Mouse (Mus musculus): ENCODE results near the gene Grn. TPM values are rescaled to one million over a fixed set of nuclear protein-coding genes. Genes with fewer than 3 reads are reported as not detected.
"Not testable (repeated sequence)": the region's sequence is repeated elsewhere in the genome, so short reads cannot be mapped to it uniquely, and the experiment has no call there.

Grn gene
- total RNA-seq, 2 experiments from 2014 or later: 141 to 144 TPM

DNA sequence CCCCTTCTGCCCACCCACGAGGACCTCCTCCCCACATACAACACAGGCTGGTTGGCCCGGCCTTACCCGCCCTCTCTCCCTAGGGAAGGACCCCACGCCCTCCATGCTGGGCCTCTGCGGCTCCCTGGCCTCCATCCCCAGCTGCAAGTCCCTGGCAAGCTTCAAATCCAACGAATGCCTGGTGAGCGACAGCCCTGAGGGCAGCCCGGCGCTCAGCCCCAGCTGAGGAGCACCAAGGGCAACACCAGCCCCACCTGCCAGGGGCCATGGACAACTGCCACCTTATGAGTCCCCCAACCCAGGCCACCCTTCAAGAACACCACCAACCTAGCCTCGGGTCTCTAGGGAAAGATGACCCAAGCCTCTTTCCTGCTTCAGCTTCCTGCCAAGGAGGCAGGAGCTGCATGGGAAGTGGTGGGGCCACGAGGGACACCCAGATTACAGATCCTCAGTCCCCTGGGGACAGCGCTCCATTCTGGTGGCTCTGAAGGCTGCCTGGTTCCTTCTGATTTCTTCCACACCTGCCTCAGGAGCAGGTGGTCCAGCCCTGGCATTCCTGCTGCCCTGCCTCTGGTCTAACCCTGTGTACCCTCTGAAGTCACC, 28.1 kb upstream of the Grn start:
- DNase-seq: no peak

DNA sequence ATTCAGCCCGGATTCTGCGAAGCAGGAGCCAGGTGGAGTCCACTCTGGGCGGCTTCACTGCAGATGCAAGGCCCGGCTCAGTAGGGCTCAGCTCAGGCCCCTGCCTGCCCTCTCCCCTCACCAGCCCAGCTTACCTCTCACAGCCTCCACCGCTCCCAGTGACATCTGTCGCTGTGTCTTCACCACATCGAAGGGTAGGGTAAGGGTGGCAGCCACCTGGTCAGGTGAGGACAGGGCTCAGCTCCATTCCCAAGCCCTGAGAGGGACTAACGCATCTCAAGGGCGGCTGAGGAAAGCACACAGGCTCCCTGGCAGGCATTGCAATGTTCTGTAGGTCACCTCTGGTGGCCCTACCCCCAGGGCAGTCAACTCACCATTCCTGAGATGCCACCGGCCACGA, 26.5 kb upstream of the Grn start:
- no peak for DNase-seq

DNA sequence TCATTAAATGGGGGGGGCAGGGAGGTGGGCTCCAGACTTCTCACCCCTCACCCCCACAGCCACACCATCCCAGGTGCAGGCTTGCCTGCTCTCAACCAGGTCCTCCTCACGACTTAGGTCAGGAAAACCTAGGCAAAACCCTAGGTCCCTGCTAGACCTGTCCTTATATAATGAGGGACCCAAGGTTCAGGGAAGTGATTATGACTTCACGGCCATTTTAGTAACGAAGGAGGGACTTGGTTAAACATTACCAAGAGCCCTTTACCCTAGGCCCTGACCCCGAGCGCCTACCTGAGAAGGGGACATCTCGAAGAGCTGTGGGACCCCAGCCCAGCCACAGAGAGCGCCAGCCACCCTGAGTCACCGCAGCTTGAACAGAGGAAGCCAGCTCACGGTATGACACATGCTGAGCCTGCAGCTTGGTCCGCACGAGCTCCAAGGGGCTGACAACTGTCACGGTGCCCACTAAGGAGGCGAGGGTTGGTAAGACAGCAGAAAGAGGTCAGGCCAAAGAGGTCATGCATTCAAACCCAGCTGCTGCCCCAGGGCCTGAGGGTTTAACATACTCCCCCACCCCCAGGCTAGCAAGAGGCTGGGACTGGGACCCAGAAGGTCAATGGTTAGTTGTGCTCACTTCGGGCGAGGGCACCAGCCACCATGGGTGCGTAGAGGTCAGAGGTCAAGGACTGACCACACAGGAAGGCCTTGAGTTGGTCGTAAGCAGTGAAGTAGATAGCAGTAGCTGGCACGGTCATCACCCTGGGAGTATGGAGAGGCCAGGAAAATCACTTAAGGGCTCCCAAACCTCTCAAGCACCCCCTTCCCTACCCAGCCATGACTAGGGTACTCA, 25.7 kb upstream of the Grn start:
- DNase-seq: no peak

DNA sequence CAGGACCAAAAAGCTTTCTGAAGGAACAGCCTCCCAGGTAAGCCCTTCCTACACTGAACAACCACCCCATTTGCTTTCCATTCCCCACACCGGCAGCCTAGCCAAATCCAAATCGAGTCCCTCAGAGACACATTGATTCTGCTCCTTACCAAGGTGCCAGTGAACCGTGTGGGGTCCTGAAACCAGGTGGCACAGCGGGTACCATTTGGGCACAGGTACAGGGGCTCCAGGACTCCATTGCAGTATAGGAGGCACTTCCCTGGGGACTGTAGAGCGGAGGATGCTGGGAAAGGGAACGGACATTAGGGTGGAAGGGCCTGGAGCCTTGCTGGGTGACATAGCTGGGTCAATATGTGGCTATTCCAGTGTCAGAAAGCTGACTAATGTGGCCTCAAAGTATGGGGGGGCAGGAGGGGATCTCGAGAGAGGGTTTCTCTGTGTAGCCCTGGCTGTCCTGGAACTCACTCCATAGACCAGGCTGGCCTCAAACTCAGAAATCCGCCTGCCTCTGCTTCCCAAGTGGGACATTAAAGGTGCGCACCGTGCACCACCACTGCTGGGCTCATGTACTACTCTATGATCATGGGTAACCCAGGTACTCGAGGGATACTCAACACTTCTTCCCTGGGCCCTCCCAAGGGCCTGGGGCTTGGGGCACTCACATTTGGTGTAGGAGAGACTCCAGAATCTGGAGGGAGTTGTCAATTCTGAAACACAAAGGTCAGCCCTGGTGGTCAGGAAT, 24.4 kb upstream of the Grn start:
- DNase-seq: no peak

DNA sequence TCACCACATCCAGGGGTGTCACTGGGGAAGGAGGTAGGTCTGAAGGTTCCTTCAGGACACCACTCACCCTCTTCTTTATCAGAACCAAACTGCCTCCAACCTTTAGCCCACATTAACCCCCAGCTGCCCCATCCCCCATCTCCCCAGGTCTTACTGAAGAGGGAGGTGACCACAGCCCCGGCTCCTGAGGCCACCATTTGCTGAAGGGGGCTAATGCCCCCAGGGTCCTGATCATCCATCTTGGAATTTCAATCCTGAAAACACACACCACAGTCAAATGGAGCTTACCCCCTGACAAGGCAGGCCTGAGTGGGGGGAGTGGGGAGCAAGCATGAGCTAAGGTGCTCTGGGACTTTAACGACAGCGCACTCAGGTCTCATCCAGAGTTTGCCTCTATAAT, 23.7 kb upstream of the Grn start:
- DNase-seq: no peak

DNA sequence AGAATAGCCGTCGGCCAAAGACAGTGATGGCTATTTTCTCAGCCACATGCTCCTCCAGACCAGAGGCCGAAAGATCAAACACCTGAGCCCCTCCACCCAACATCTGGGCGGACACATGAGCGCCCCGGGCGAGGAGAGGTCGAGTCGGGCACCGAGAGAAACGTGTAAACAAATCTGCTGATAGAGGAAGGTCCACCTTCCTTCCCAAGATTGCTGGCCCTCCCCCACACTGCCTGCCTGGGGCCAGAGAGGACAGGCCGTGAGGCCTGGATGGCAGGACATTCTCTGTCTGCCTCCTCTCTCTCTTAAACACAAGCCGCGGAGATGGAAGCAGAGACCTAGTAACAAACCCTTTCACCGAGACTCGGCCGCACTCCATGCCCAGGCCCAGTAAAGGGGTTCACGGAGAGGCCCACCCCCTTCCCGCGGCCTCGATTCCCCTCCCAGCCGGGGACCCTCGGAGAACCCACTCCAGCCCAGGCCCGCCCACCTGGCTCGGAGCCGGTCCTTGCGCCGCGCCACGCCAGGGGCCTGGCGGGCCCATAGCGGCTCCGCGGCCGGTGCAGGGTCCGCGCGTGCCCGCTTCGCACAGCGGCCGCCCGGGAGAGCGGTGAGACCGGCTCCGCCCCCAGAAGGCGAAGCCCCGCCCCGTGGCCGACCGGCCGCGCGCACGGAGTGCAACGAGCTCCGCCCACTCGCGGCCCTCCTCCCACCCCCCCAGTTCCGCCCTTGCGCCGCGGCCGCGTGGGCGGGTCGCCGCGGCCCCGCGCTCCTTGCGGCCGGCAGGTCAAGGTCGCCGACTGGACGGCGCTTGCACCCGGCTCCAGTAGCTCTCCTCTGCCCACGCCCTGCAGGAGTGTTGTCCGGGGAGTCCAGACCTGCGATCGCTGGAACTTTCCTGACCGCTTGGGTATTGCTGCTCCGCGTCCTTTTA, 22.9 kb upstream of the Grn start:
- peak; percentile 97 for DNase-seq

DNA sequence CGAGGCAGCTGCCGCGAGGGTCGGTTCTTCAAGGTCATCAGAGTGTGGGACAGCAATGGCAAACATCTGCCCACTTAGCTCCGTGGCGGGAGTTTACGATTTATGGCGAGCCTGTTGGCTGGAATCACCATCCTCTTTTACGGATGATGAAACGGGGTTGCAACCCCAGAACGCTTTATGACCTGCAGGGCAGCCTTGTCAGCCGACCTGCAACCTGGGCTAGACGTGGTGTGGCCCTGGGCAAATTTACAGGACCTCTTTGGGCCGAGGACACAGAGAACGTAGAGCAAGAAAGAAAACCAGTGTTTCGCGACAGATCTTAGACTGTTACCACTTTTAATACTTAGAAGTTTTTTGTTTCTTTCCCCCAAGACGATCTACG, 22.3 kb upstream of the Grn start, which contains the start of gene Slc25a39:
TSS of gene Slc25a39 (minus strand) at position 113 of the 382 bp plus-strand sequence.
- DNase-seq: no peak

DNA sequence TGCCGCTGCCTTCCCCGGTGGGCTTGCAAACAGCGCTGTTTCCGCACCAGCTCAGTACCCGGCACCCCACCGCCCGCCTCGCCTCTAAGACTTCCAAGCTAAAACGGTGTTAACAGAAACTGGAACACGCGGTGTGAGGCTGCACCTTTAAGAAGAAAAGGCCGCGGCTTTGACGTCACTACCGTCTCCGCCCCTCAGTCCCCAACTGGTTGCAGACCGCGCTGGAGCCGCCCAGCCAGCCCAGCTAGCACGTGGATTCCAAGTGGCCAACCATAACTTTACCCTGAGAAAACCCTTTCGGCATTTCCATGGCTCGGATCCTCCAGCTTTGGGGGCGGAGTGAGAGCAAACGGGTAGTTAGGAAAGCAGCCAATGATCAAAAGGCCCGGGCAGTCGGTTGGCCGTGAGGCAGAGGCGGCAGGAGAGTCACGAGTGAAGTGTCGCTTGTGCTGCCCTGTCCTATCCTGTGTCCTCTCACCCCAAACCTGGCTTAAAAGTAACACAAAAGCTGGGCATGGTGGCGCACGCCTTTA, 21.7 kb upstream of the Grn start:
- DNase-seq: peak; percentile 97

DNA sequence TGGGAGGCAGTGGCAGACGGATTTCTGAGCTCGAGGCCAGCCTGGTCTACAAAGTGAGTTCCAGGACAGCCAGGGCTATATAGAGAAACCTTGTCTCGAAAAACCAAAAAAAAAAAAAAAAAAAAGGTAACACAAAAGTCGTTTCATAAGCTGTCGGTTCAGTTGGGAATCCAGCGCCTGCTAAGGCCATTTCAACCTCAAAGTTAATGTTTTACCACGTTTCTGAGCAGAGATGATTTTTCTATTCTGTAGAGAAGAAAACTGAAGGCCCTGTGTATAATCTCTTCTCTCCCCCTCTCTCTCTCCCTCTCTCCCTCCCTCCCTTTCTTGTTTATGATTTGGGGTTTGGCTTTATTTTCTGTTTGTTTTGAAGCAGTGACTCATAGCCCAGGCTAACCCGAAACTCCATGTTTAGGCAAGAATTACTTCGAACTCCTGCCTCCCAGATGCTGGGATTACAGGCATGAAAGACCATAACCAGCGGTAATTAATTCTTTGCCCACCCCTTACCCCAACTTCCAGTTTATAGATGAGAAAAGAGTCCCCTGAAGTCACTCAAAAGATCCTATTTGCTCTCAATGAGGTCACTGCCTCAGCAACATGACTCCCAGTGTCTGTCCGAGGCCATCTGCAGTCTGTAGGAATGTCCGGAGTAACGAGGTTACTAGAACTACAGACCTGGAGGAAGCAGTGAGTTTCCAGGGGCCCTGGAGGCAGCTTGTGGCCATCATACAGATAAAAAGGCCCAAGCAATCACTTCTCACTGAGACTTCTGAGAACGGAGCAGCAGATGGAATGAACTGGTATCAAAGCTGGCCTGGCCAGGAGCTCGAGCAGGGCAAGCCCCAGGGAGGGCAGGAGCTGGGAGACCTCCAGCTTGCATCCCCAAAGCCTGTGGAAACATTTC, 21.0 kb upstream of the Grn start:
- no peak for DNase-seq

DNA sequence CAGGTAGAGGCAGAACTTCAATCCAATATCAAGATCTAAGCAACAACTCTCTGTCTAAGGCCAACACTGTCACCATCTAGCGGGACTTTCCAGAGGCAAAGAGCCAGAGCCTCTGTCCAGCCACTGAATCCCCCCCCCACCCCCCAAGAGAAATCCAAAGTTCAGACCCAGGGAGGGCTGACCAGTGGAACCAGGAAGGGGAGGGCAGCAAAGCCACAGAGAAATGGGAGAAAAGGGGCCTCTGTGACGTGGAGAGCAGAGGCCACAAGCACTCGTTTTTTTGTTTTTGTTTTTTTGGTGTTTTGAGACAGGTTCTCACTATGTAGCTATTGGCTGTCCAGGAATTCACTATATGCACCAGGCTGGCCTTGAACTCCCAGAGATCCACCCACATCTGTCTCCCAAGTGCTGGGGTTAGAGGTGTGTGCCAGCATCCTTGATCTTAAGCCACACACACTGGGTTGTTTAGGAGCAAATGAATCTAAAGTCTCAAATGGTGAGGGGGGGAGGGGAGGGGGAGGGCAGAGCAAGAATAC, 20.3 kb upstream of the Grn start:
- no peak for DNase-seq

DNA sequence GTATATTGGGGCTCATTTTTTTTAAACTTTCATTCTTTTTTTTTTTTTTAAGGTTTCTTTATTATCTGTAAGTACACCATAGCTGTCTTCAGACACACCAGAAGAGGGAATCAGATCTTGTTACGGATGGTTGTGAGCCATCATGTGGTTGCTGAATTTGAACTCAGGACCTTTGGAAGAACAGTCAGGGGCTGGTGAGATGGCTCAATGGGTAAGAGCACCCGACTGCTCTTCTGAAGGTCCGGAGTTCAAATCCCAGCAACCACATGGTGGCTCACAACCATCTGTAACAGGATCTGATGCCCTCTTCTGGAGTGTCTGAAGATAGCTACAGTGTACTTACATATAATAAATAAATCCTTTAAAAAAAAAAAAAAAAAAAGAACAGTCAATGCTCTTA, 19.8 kb upstream of the Grn start:
- DNase-seq: not testable (repeated sequence)

DNA sequence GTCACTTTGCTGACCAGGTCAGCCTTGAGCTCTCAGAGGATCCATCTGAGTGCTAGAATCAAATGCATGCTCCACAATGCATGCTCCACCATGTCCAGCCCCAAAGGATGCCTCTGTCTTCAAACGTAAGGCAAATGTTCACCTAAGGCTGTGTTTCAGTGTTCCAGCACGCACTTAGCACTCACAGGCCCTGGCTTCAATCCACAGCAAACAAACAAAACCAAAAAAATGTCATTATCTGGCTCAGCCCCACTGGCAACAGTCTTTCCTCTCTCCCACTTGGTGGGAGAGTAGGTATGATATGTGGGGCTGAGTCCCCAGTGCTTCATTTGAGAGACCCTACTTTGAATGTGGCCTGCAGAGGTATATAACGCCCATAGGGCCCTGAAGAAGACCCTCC, 19.1 kb upstream of the Grn start:
- no peak for DNase-seq

DNA sequence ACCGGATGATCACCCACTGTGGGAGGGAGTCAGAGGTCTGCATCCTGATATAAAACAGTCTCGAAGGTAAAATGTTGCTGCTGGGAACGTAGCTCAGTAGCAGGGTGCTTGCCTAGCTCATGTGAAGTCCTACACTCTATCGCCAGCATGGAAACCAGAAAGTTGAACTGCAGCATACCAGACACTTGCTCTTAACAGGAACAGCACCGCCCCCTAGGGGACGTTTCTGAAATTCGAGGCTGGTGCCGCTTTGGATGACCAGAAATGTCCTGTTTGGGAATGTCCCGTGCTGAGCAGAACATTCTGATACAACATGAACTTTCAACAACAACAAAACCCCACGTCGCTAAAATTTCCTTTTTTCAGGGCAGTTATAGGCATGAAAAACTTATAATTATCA, 18.4 kb upstream of the Grn start:
- peak; percentile 96 for DNase-seq

DNA sequence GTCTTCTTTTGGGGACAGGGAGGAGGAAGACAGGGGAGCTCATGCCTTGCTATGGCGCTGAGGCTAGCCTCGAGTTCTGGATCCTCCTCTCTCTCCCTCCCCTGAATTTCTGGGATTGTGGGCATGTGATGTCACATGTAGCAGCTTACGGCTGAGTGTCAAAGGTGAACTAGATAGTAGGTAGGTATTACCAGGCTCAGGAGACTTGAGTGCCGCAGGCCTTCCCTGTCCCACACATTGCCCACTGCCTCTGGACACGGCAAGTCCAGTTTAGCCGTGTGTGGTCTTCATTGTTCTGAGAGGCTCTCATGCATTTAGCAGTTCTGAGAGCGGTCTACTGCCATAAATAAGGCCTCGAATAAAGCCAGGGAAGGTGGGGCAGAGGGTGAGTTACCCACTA, 17.1 kb upstream of the Grn start:
- DNase-seq: no peak

DNA sequence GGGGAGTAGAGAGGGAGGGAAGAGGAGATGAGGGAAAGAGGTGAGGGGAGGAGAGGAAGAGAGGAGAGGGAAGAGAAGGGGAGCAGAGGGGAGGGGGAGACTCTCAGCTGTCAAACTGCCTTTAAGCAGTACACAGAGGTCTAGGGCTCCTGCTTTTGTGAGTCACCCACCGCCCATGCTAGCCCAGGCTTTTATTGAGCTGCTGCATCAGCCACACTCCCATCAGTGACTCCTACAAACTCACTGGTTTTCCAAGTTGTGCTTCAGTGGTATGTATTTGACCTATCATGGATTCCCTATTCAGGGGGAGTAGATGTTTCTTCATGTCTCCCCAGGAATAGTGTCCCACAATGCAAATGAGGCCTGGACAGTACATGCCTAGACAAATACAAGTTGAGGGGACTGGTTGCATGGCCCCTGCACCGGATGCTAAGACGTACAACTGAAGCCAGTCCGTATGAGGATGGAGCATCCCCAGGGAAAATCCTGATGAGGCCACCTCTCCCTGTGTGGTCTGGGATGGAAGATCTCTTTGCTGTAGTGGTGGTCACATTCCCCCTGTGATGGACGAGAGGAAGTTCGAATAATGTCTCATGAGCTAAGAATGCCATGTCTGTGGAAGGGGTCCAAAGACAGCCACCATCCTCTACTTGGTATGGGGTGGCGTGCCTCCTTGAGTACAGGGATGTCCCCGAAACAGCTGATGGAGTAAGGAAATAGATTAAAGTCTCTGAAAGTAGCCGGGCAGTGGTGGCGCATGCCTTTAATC, 14.9 kb upstream of the Grn start:
- DNase-seq: no peak

DNA sequence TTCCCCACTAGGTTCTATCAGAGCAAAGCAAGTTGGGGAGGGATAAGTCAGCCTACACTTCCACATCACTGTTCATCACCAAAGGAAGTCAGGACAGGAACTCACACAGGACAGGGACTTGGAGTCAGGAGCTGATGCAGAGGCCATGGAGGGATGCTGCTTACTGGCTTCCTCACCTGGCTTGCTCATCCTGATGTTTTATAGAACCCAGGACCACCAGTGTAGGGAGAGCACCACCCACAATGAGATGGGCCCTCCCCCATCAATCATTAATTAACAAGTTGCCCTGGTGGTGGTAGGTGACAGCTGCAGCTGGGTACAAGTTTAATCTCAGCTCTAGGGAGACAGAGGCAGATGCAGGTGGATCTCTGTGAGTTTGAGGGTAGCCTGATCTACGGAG, 13.0 kb upstream of the Grn start:
- no peak for DNase-seq

DNA sequence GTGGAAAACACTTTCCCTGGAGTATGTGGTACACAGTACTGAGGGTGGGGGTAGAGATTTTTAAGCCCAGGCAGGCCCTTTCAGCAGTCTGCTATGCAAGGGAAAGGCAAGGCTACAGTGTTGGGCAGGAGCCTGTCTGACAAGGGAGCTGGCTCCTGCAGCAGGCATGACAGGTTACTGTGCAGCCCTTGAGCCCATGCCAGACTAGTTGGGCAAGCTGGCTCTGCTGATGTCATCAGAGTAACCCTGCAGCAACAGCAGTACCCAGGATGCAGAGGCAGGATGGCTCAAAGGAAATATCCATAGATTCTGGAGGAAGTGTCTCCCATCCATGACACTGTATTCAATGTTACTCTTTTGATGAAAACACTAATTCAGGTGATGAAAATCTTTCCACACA, 11.2 kb upstream of the Grn start:
- no peak for DNase-seq

DNA sequence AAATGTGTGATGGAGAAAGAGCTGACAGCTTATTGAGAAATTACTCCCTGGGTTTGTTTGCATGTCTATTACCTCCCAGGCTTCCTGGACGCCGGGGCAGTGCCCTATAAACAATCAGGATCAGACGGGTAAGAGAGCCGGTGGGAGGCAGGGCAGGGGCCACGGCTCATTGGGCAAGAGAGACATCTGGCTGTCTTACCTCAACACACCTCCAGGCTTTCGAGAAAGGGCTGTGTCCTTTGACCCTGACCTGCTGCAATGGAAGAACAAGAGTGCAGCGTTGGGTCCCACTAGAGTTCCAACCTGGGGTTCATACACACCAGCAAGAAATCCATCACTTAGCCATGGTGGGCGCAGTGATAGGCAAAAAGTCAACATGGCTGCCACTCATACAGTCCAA, 8.6 kb upstream of the Grn start:
- no peak for DNase-seq

DNA sequence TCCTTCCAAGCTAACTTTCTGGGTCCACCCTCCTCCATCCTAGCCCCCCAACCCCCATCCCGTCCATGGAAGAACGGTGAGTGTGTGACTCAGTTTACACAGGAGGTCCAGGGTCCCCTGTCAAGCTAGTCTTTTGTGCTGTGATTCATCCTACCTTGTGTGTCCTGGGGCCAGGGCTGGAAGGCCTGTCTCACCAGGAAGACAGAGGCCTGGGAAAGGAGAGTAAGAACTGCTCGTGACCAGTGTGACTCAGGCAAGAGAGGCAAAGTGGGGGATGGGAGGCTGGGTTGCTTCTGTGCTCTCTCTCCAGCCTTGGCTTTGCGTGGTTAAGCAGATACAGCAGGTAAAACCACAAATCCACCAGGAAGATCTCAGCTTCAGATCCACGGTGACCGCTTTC, 5.4 kb upstream of the Grn start:
- no peak for DNase-seq

All from heart, postnatal 4 days (tissue).